Mouse (Mus musculus) MEL (cell line): ENCODE measurements around the gene Tfam. TPM values are rescaled to one million over a fixed set of nuclear protein-coding genes. Genes with fewer than 3 reads are reported as not detected.

Experiments
- DNase-seq: peaks from one replicate; pipeline ENCODE4 v3.0.0; 2011; ENCODE audit warnings: low read depth, low spot score
- H3K27ac ChIP-seq: 2 replicates; pipeline ENCODE4 v1.5.1; 2012; ENCODE audit warnings: low read depth, mild to moderate bottlenecking, control low read depth, low read length, moderate library complexity; ENCODE audit not compliant: control insufficient read depth
- H3K27me3 ChIP-seq, 2 experiments: fragments of 150-350 bp in 1 of 2; sonication (generic) in 1 of 2; 2 replicates each; pipeline ENCODE4 v1.6.1; 2012; ENCODE audit warnings: low read length in 2 of 2, mild to moderate bottlenecking in 2 of 2, improper control_type of control experiment in 1 of 2, moderate library complexity in 1 of 2; ENCODE audit not compliant: insufficient read depth in 2 of 2, control insufficient read depth in 1 of 2
- H3K36me3 ChIP-seq, 2 experiments: 2 replicates each; pipeline ENCODE4 v1.6.1; 2012 to 2014; ENCODE audit warnings: low read length in 2 of 2, improper control_type of control experiment in 1 of 2, inconsistent platforms in 1 of 2, mild to moderate bottlenecking in 1 of 2; ENCODE audit not compliant: insufficient read depth in 2 of 2, control insufficient read depth in 1 of 2
- H3K4me1 ChIP-seq, 2 experiments: fragments of 150-350 bp in 1 of 2; sonication (generic) in 1 of 2; 2 replicates each; pipeline ENCODE4 v1.6.1; 2012; ENCODE audit warnings: low read length in 2 of 2, improper control_type of control experiment in 1 of 2, mild to moderate bottlenecking in 1 of 2; ENCODE audit not compliant: insufficient read depth in 2 of 2, control insufficient read depth in 1 of 2
- H3K4me3 ChIP-seq, 2 experiments: fragments of 150-350 bp in 1 of 2; sonication (generic) in 1 of 2; 2 replicates each; pipeline ENCODE4 v1.5.1; 2012; ENCODE audit warnings: low read depth in 2 of 2, low read length in 2 of 2, mild to moderate bottlenecking in 2 of 2, moderate library complexity in 2 of 2, control low read depth in 1 of 2, improper control_type of control experiment in 1 of 2; ENCODE audit not compliant: control insufficient read depth in 1 of 2, insufficient read depth in 1 of 2
- H3K79me2 ChIP-seq: 2 replicates; pipeline ENCODE4 v1.6.1; 2012; ENCODE audit warnings: mild to moderate bottlenecking, low read length, moderate library complexity; ENCODE audit not compliant: control insufficient read depth, poor library complexity, insufficient read depth
- H3K9ac ChIP-seq: 2 replicates; pipeline ENCODE4 v1.6.1; 2012; ENCODE audit warnings: low read depth, mild to moderate bottlenecking, control low read depth, low read length, moderate library complexity; ENCODE audit not compliant: control insufficient read depth, poor library complexity, severe bottlenecking
- H3K9me3 ChIP-seq: fragments of 150-350 bp; sonication (generic); replicated peaks from 2 replicates; pipeline ENCODE4 v1.6.1; 2012; ENCODE audit warnings: mild to moderate bottlenecking, low read length, improper control_type of control experiment, moderate library complexity; ENCODE audit not compliant: insufficient read depth
- CHD1 ChIP-seq: IDR thresholded peaks from 2 replicates; pipeline ENCODE4 v1.6.1; 2012; ENCODE audit warnings: low read depth, mild to moderate bottlenecking, inconsistent platforms, low read length, improper control_type of control experiment
- CHD2 ChIP-seq: IDR thresholded peaks from 2 replicates; pipeline ENCODE4 v1.6.1; 2011; ENCODE audit warnings: low read length, improper control_type of control experiment
- CTCF ChIP-seq, 3 experiments: IDR thresholded peaks in 2 of 3; conservative IDR thresholded peaks in 1 of 3; 2 replicates each; pipeline ENCODE4 v1.5.1; 2011 to 2012; ENCODE audit warnings: low read length in 3 of 3, low read depth in 2 of 3, mild to moderate bottlenecking in 2 of 3, improper control_type of control experiment in 1 of 3, inconsistent platforms in 1 of 3, mixed read lengths in 1 of 3, moderate library complexity in 1 of 3; ENCODE audit not compliant: control insufficient read depth in 1 of 3, insufficient read depth in 1 of 3, poor library complexity in 1 of 3, severe bottlenecking in 1 of 3
- E2F4 ChIP-seq: IDR thresholded peaks from 2 replicates; pipeline ENCODE4 v1.6.1; 2011; ENCODE audit warnings: low read depth, low read length, improper control_type of control experiment, borderline replicate concordance
- ELF1 ChIP-seq: IDR thresholded peaks from 2 replicates; pipeline ENCODE4 v1.6.1; 2014; ENCODE audit warnings: low read depth, mild to moderate bottlenecking, inconsistent platforms, low read length, improper control_type of control experiment, moderate library complexity
- EP300 ChIP-seq, 2 experiments: IDR thresholded peaks; 2 replicates each; pipeline ENCODE4 v1.6.1; 2011; ENCODE audit warnings: improper control_type of control experiment in 2 of 2, low read length in 2 of 2, low read depth in 1 of 2, mild to moderate bottlenecking in 1 of 2
- ETS1 ChIP-seq: IDR thresholded peaks from 2 replicates; pipeline ENCODE4 v1.6.1; 2012; ENCODE audit warnings: low read depth, mild to moderate bottlenecking, inconsistent platforms, low read length, improper control_type of control experiment, moderate library complexity
- GABPA ChIP-seq: IDR thresholded peaks from 2 replicates; pipeline ENCODE4 v1.6.1; 2012; ENCODE audit warnings: low read depth, mild to moderate bottlenecking, inconsistent platforms, low read length, improper control_type of control experiment, moderate library complexity
- GATA1 ChIP-seq: IDR thresholded peaks from 2 replicates; pipeline ENCODE4 v1.6.1; 2011; ENCODE audit warnings: low read depth, low read length, improper control_type of control experiment
- KAT2A ChIP-seq: conservative IDR thresholded peaks from 2 replicates; pipeline ENCODE4 v1.6.1; 2012; ENCODE audit warnings: low read depth, low read length, improper control_type of control experiment, inconsistent platforms
- MAZ ChIP-seq: IDR thresholded peaks from 2 replicates; pipeline ENCODE4 v1.6.1; 2012; ENCODE audit warnings: low read depth, mild to moderate bottlenecking, inconsistent platforms, low read length, improper control_type of control experiment
- MYC ChIP-seq: IDR thresholded peaks from 2 replicates; pipeline ENCODE4 v1.6.1; 2011; ENCODE audit warnings: low read depth, mild to moderate bottlenecking, low read length, improper control_type of control experiment, moderate library complexity
- NRF1 ChIP-seq: IDR thresholded peaks from 2 replicates; pipeline ENCODE4 v1.6.1; 2014; ENCODE audit warnings: low read depth, mild to moderate bottlenecking, inconsistent platforms, low read length, improper control_type of control experiment, moderate library complexity; ENCODE audit not compliant: poor library complexity, insufficient read depth, severe bottlenecking
- POLR2A ChIP-seq, 2 experiments: IDR thresholded peaks; 2 replicates each; pipeline ENCODE4 v1.6.1; 2011 to 2012; ENCODE audit warnings: low read length in 2 of 2, mild to moderate bottlenecking in 2 of 2, control low read depth in 1 of 2, improper control_type of control experiment in 1 of 2, low read depth in 1 of 2, moderate library complexity in 1 of 2; ENCODE audit not compliant: control insufficient read depth in 1 of 2, insufficient read depth in 1 of 2, poor library complexity in 1 of 2
- POLR2AphosphoS5 ChIP-seq: IDR thresholded peaks from 2 replicates; pipeline ENCODE4 v1.6.1; 2012; ENCODE audit warnings: low read depth, borderline replicate concordance, mild to moderate bottlenecking, inconsistent platforms, low read length, moderate library complexity, mixed read lengths
- RAD21 ChIP-seq: IDR thresholded peaks from 2 replicates; pipeline ENCODE4 v1.6.1; 2011; ENCODE audit warnings: mild to moderate bottlenecking, low read depth, low read length, improper control_type of control experiment
- SMC3 ChIP-seq: IDR thresholded peaks from 2 replicates; pipeline ENCODE4 v1.6.1; 2011; ENCODE audit warnings: low read depth, low read length, improper control_type of control experiment
- UBTF ChIP-seq: IDR thresholded peaks from 2 replicates; pipeline ENCODE4 v1.6.1; 2012; ENCODE audit warnings: low read depth, mild to moderate bottlenecking, inconsistent platforms, low read length, improper control_type of control experiment, moderate library complexity, borderline replicate concordance; ENCODE audit not compliant: insufficient read depth
- USF2 ChIP-seq, 2 experiments: IDR thresholded peaks; 2 replicates each; pipeline ENCODE4 v1.6.1; 2011 to 2012; ENCODE audit warnings: improper control_type of control experiment in 2 of 2, low read length in 2 of 2, borderline replicate concordance in 1 of 2, inconsistent platforms in 1 of 2, low read depth in 1 of 2, mild to moderate bottlenecking in 1 of 2; ENCODE audit not compliant: insufficient read depth in 1 of 2
- ZC3H11A ChIP-seq: IDR thresholded peaks from 2 replicates; pipeline ENCODE4 v1.6.1; 2012; ENCODE audit warnings: low read depth, mild to moderate bottlenecking, inconsistent platforms, low read length, improper control_type of control experiment
- ZKSCAN1 ChIP-seq: IDR thresholded peaks from 2 replicates; pipeline ENCODE4 v1.6.1; 2012; ENCODE audit warnings: low read depth, mild to moderate bottlenecking, inconsistent platforms, low read length, improper control_type of control experiment, moderate library complexity
- ZMIZ1 ChIP-seq: IDR thresholded peaks from 2 replicates; pipeline ENCODE4 v1.6.1; 2012; ENCODE audit warnings: low read depth, mild to moderate bottlenecking, inconsistent platforms, low read length, improper control_type of control experiment, moderate library complexity
- polyA plus RNA-seq, 2 experiments: library from polyadenylated mRNA; stranded (reverse) in 1 of 2; unstranded in 1 of 2; fragments of >175 nt in 1 of 2; fragments of >200 nt in 1 of 2; gene quantifications; 2 replicates each; pipeline versions ENCODE4 v1.2.1 to v1.2.4; 2012; ENCODE audit warnings: low replicate concordance in 2 of 2, low read depth in 1 of 2; ENCODE audit not compliant: insufficient read length in 2 of 2, insufficient read depth in 1 of 2, missing spikeins in 1 of 2
- total RNA-seq: library from RNA; depleted of rRNA; stranded (reverse); fragments of 300-350 nt; gene quantifications from 2 replicates; pipeline ENCODE4 v1.2.3, GENCODE M21; 2012

The Tfam gene
- total and polyA plus RNA-seq, 3 experiments, result 55.9 to 97.8 (median 76.4) TPM

GRCm38 (mm10) chr10:71225894-71226293 lies 12.2 kb downstream of the Tfam start:
- no peaks in the 10 kb centered on the region for H3K9me3 ChIP-seq
- peaks cover 0 to 19% of the 10 kb centered on the region in 2 experiments; a peak in 2 of 4 replicates for H3K36me3 ChIP-seq
- no peaks in the 10 kb centered on the region for H3K4me1 ChIP-seq
- no peak overlapping the region for H3K9ac ChIP-seq
- peak; percentile 74 for DNase-seq
- H3K27ac ChIP-seq, result no peak overlapping the region
- H3K4me3 ChIP-seq, result no peak overlapping the region
- TF ChIP-seq GATA1, result no peak
- TF ChIP-seq MAZ, result no peak
- no peak for TF ChIP-seq ETS1
- no peak for TF ChIP-seq KAT2A
- TF ChIP-seq CTCF (IDR thresholded peaks at IDR 0.05 in 2 of 3, conservative IDR thresholded peaks at IDR 0.05 in 1 of 3; ENCODE audit: control insufficient read depth in 1 of 3, insufficient read depth in 1 of 3, low read depth in 2 of 3, low read length in 3 of 3, poor library complexity in 1 of 3, severe bottlenecking in 1 of 3), result peak; percentile 76 to 93 (median 86)
- no peak for TF ChIP-seq POLR2AphosphoS5
- peak; percentile 16 for TF ChIP-seq RAD21
- TF ChIP-seq SMC3, result peak; percentile 31
- no peak for TF ChIP-seq CHD2
- no peaks in the 10 kb centered on the region for H3K79me2 ChIP-seq
- no peaks in the 10 kb centered on the region for H3K27me3 ChIP-seq

- Histone ChIP-seq H3K79me2 (no peaks in the 10 kb centered on the region), H3K4me3 (no peak overlapping the region), H3K9me3 (no peaks in the 10 kb centered on the region), H3K9ac (no peak overlapping the region), H3K4me1 (no peaks in the 10 kb centered on the region), H3K36me3 (peaks cover 0 to 12% of the 10 kb centered on the region in 2 experiments; a peak in 2 of 4 replicates), H3K27me3 (no peaks in the 10 kb centered on the region), H3K27ac (no peak overlapping the region)
- TF ChIP-seq MAZ (no peak), EP300 (IDR thresholded peaks at IDR 0.05; ENCODE audit: low read depth in 1 of 2, low read length in 2 of 2) (no peak), GABPA (no peak), UBTF (no peak)
- DNase-seq, result no peak
Observed at GRCm38 (mm10) chr10:71223101-71223500, 15.0 kb downstream of the Tfam start.

GRCm38 (mm10) chr10:71222639-71223038 lies 15.4 kb downstream of the Tfam start:
- Histone ChIP-seq H3K79me2 (no peaks in the 10 kb centered on the region), H3K4me1 (no peaks in the 10 kb centered on the region), H3K36me3 (peaks cover 0 to 9% of the 10 kb centered on the region in 2 experiments; a peak in 2 of 4 replicates), H3K27ac (no peak overlapping the region), H3K27me3 (no peaks in the 10 kb centered on the region), H3K4me3 (no peak overlapping the region), H3K9ac (no peak overlapping the region), H3K9me3 (no peaks in the 10 kb centered on the region)
- TF ChIP-seq SMC3 (no peak), CHD2 (no peak), POLR2A (IDR thresholded peaks at IDR 0.05; ENCODE audit: control insufficient read depth in 1 of 2, insufficient read depth in 1 of 2, low read depth in 1 of 2, low read length in 2 of 2, poor library complexity in 1 of 2) (no peak), GABPA (no peak), EP300 (IDR thresholded peaks at IDR 0.05; ENCODE audit: low read depth in 1 of 2, low read length in 2 of 2) (no peak), E2F4 (no peak), NRF1 (no peak), USF2 (IDR thresholded peaks at IDR 0.05; ENCODE audit: borderline replicate concordance in 1 of 2, insufficient read depth in 1 of 2, low read depth in 1 of 2, low read length in 2 of 2) (no peak), ETS1 (no peak), POLR2AphosphoS5 (no peak), MYC (no peak), ELF1 (no peak), CHD1 (no peak), UBTF (no peak), CTCF (IDR thresholded peaks at IDR 0.05 in 2 of 3, conservative IDR thresholded peaks at IDR 0.05 in 1 of 3; ENCODE audit: control insufficient read depth in 1 of 3, insufficient read depth in 1 of 3, low read depth in 2 of 3, low read length in 3 of 3, poor library complexity in 1 of 3, severe bottlenecking in 1 of 3) (no peak), ZKSCAN1 (no peak), RAD21 (no peak), ZMIZ1 (no peak), ZC3H11A (no peak)
- DNase-seq, result no peak
